Mouse (Mus musculus): ENCODE results near the gene Akap9.

DNA sequence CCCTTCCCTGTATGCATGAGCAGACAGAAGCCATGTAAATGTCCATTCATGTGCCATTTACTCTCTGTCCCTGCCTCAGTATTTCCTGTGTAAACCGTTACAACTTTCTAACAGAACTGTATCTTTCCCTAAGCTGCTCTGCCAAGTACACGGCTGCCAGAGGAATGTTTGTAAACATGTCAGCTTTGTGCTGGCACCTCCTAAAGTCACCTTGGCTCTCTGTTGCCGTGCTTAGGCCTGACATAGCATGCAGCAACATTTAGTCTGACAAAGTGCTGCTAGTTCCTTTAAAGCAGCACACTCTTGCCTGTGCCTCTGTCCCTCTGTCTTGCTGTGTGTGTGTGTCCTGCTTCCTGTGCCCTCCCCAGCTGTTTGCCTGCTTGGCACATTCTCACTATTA, 139.3 kb downstream of the Akap9 start:
- TF ChIP-seq POLR2A (IDR thresholded peaks at IDR 0.05; ENCODE audit: insufficient read depth, low read length) (no peak), CTCF (IDR thresholded peaks at IDR 0.05; ENCODE audit: low read depth, low read length) (no peak)
